Mouse (Mus musculus) right cerebral cortex, postnatal 4 days (tissue): ENCODE data around the gene Zfand3.

ENCODE experiments used
- DNase-seq: peaks from one replicate; pipeline ENCODE4 v3.0.0-alpha.2; 2022

Zfand3 gene

GRCm38 (mm10) chr17:30158419-30159108, 154.0 kb downstream of the Zfand3 start:
- no peak for DNase-seq

GRCm38 (mm10) chr17:30159341-30159740, 154.8 kb downstream of the Zfand3 start:
- DNase-seq = no peak

GRCm38 (mm10) chr17:30160823-30161432, 156.4 kb downstream of the Zfand3 start:
- DNase-seq = no peak

GRCm38 (mm10) chr17:30162983-30163382, 158.4 kb downstream of the Zfand3 start:
- no peak for DNase-seq

GRCm38 (mm10) chr17:30163793-30164192, 159.3 kb downstream of the Zfand3 start:
- no peak for DNase-seq

GRCm38 (mm10) chr17:30164818-30165217, 160.3 kb downstream of the Zfand3 start:
- DNase-seq = no peak

GRCm38 (mm10) chr17:30177435-30177834, 172.9 kb downstream of the Zfand3 start:
- DNase-seq = no peak

- DNase-seq = no peak
Measured at GRCm38 (mm10) chr17:30178402-30178801, 173.9 kb downstream of the Zfand3 start.

- DNase-seq = no peak
Measured at GRCm38 (mm10) chr17:30180197-30180596, 175.7 kb downstream of the Zfand3 start.

GRCm38 (mm10) chr17:30181554-30181953, 177.0 kb downstream of the Zfand3 start:
- DNase-seq = no peak

- DNase-seq = no peak
Measured at GRCm38 (mm10) chr17:30182063-30182462, 177.5 kb downstream of the Zfand3 start.

- DNase-seq = no peak
Measured at GRCm38 (mm10) chr17:30183561-30183960, 179.0 kb downstream of the Zfand3 start.

GRCm38 (mm10) chr17:30187154-30187553, 182.6 kb downstream of the Zfand3 start:
- DNase-seq = no peak

GRCm38 (mm10) chr17:30187581-30187980, 183.0 kb downstream of the Zfand3 start:
- no peak for DNase-seq

GRCm38 (mm10) chr17:30188031-30188981, 183.8 kb downstream of the Zfand3 start:
- no peak for DNase-seq

- no peak for DNase-seq
Measured at GRCm38 (mm10) chr17:30191097-30191640, 186.6 kb downstream of the Zfand3 start.

GRCm38 (mm10) chr17:30192416-30193005, 188.0 kb downstream of the Zfand3 start:
- no peak for DNase-seq

GRCm38 (mm10) chr17:30193615-30194014, 189.1 kb downstream of the Zfand3 start:
- DNase-seq = no peak

- peak; percentile 1 for DNase-seq
Measured at GRCm38 (mm10) chr17:30194091-30194490, 189.6 kb downstream of the Zfand3 start.

- peak; percentile 4 for DNase-seq
Measured at GRCm38 (mm10) chr17:30194629-30195445, 190.3 kb downstream of the Zfand3 start.

- peak; percentile 1 for DNase-seq
Measured at GRCm38 (mm10) chr17:30195591-30196183, 191.2 kb downstream of the Zfand3 start.
